Mouse (Mus musculus) neutrophil, adult 59 days (primary cell): ENCODE results near the gene Tmem39b. TPM values are rescaled to one million over a fixed set of nuclear protein-coding genes. Genes with fewer than 3 reads are reported as not detected.

ENCODE experiments used
- total RNA-seq, 2 experiments: library from RNA; stranded (reverse); gene quantifications; 1 replicate in 1 of 2; 2 replicates in 1 of 2; pipeline ENCODE4 v1.2.4; 2023

The Tmem39b gene
- 10 to 100 TPM in 1 of 2 experiments, 1 to 10 TPM in 1; 7.9 to 11.2 TPM for total RNA-seq

DNA sequence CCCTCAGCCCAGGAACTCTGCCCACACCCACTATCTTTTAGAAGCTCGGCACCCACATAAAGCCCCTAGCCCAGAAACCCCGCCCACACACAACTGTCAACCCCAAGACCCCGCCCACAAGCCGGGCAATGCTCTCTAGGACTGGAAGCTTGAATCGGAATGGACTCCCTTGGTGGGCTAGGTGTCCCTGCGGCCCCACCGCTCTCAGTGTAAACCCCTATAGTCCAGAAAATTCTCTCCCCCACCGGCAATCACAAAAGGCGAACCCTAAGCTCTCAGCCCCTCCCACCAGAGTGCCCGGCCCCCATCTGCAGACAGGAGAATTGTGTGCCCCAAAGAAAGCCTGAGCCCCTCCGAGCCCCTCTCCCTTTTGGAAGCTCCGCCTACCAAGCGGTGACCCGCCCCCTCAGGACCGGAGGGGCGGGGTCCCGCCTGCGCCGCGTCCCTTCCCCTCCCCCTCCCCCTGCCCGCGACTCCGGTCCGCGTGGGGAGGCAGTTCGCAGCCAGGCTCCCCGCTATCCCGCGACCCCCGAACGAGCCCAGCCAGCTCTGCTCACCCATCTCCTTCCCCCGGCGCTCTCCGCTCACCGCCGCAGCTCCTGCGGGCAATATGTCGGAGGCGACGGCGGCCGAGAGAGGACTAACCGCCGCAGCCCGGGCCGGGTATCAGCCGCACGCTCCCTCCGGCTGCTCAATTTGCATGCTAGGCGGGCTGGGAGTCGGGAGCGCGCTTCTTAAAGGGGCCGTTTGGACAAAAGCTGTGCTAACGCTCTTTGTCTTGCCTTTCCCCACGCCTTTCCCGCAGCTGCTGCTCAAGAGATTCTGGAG, at the start of gene Tmem39b:
Tmem39b (minus strand) TSS at position 681 of the 828 bp plus-strand sequence.

GRCm38 (mm10) chr4:129742232-129743009, 45.8 kb upstream of the Tmem39b start, which contains the start of gene Khdrbs1:
Gene Khdrbs1, minus strand, starts transcription at chr4:129742303.

GRCm38 (mm10) chr4:129672083-129672877, 24.4 kb downstream of the Tmem39b start, which contains the start of gene Kpna6:
Gene Kpna6, minus strand, starts transcription at chr4:129672767.

DNA sequence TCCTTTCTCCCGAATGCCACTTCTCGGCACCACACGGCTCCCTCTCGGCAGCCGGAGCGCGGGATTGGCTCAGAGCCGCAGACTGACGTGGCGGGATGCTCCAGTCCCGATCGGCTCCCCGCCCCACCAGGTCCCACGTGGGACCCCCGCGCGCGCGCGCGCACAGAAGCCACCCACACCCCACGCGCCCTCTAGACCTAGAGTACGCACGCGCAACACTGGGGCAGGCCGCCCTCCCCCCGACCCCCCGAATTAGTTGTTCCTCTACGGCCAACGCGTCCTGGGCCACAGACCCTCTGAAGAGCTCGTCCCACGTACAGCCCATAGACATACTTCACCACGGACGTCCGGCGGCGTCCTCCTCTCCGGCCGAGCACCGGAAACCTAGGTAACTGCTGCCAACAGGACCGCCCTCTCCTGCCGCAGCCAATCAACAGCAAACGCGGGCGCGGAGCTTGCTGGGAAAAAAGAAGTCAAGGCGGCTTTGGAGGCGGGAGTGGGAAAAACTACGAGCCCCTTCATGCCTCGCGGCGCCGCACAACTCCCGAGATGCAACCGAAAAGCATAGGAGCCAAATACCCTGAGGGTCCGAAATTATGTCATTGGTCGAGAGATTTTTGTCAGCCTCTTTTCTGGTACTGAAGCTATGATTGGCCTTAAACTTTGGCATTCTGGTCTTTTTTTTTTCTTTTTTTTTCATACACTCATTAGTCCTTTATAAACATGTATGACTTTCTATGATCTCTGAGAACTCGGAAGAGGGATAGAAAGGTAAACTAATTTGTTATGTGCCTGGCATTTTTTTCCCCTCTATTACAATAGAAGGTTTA, 55.8 kb downstream of the Tmem39b start, which contains the start of gene Txlna:
Txlna (minus strand) TSS at position 428 of the 830 bp plus-strand sequence.

Other genes starting within 250 kb of the Tmem39b start
- gene Bsdc1, start 235.3 kb downstream of the Tmem39b start, total RNA-seq: 10 to 100 TPM; 88.5 to 95.7 TPM
- gene Tssk3, start 205.8 kb downstream of the Tmem39b start, total RNA-seq: not detected
- under 1 TPM in 1 of 2 experiments, not detected in 1; 0.73 TPM for gene Fam229a, start 205.6 kb downstream of the Tmem39b start, total RNA-seq
- 10 to 100 TPM; 73.9 to 96.8 TPM for gene Marcksl1, start 183.3 kb downstream of the Tmem39b start, total RNA-seq
- 10 to 100 TPM; 63.3 to 68.1 TPM for gene Hdac1, start 154.1 kb downstream of the Tmem39b start, total RNA-seq
- 1 to 10 TPM; 1.2 to 2.3 TPM for gene Lck, start 123.2 kb downstream of the Tmem39b start, total RNA-seq
- gene Fam167b, start 118.3 kb downstream of the Tmem39b start, total RNA-seq: not detected
- 10 to 100 TPM; 70.5 to 73.8 TPM for gene Eif3i, start 96.2 kb downstream of the Tmem39b start, total RNA-seq
- gene Tmem234, start 96.2 kb downstream of the Tmem39b start, total RNA-seq: 10 to 100 TPM; 73.8 to 94.1 TPM
- under 1 TPM in 1 of 2 experiments, not detected in 1; 0.93 TPM for gene Dcdc2b, start 82.6 kb downstream of the Tmem39b start, total RNA-seq
- gene Iqcc, start 77.7 kb downstream of the Tmem39b start, total RNA-seq: 10 to 100 TPM in 1 of 2 experiments, 1 to 10 TPM in 1; 9.8 to 10.2 TPM
- 10 to 100 TPM; 39.0 to 44.5 TPM for gene Ccdc28b, start 72.9 kb downstream of the Tmem39b start, total RNA-seq
- 10 to 100 TPM; 35.0 to 37.1 TPM for gene Txlna, start 55.8 kb downstream of the Tmem39b start, total RNA-seq
- 10 to 100 TPM; 27.1 to 33.3 TPM for gene Kpna6, start 24.1 kb downstream of the Tmem39b start, total RNA-seq
- gene Khdrbs1, start 45.5 kb upstream of the Tmem39b start, total RNA-seq: 10 to 100 TPM; 67.3 to 81.5 TPM
- gene Ptp4a2, start 114.4 kb upstream of the Tmem39b start, total RNA-seq: 100 to 1,000 TPM; 147 to 187 TPM
- gene Spocd1, start 232.4 kb upstream of the Tmem39b start, total RNA-seq: under 1 TPM; 0.24 TPM